Mouse (Mus musculus): ENCODE results near the gene Pinlyp. TPM values are rescaled to one million over a fixed set of nuclear protein-coding genes. Genes with fewer than 3 reads are reported as not detected.

The Pinlyp gene
- total and polyA plus RNA-seq, 3 experiments, result 6.1 to 17.3 (median 6.6) TPM

- H3K4me2 ChIP-seq (ENCODE audit: insufficient read depth, low read depth, poor library complexity, severe bottlenecking), result peak overlapping the region; percentile 80
- no peaks in the 10 kb centered on the region for H3K9me3 ChIP-seq (replicated peaks; ENCODE audit: low read length)
- H3K27me3 ChIP-seq (replicated peaks), result no peaks in the 10 kb centered on the region
- peak; percentile 88 for DNase-seq (ENCODE audit: extremely low read depth)
- H3K9ac ChIP-seq (ENCODE audit: insufficient read depth, low read depth), result peak overlapping the region; percentile 41; the same call in 1 of the 2 replicates
- H3K27ac ChIP-seq (ENCODE audit: insufficient read depth, low read depth), result peak overlapping the region; percentile 100
- peak overlapping the region; percentile 11 to 53 (median 37) for H3K4me3 ChIP-seq (replicated peaks in 1 of 3; ENCODE audit: low read depth in 2 of 3, low read length in 2 of 3, poor library complexity in 1 of 3)
- in situ Hi-C loops (cut with MboI; ENCODE audit: low pct_ligation_motif_present, low pct_unique_long_range_greater_than_20kb, low sequenced_read_pairs), result loop anchor here (5.0 kb wide), 1 partner anchor 33 kb away; the partner anchor contains the start of gene Irgq
- H3K4me1 ChIP-seq (ENCODE audit: control insufficient read depth in 1 of 2, insufficient read depth in 2 of 2), result peaks cover 41 to 93% of the 10 kb centered on the region in 2 experiments
- TF ChIP-seq BHLHE40 (IDR thresholded peaks at IDR 0.05; ENCODE audit: low read depth, low read length), result peak; percentile 23; the same call in 1 of the 2 replicates
- 0 out of 2 replicates have a peak, but pooled peaks have one; percentile 30 for TF ChIP-seq NELFE (IDR thresholded peaks at IDR 0.05; ENCODE audit: low read depth, low read length)
- peak; percentile 29; the same call in 1 of the 2 replicates for TF ChIP-seq ETS1 (conservative IDR thresholded peaks at IDR 0.05; ENCODE audit: low read depth, low read length)
- TF ChIP-seq MAZ (IDR thresholded peaks at IDR 0.05; ENCODE audit: low read depth, low read length), result 0 out of 2 replicates have a peak, but pooled peaks have one; percentile 47
- no peak for TF ChIP-seq CTCF (conservative IDR thresholded peaks at IDR 0.05 in 1 of 2, IDR thresholded peaks at IDR 0.05 in 1 of 2; ENCODE audit: low read depth in 2 of 2, low read length in 2 of 2)
- TF ChIP-seq ELF1 (IDR thresholded peaks at IDR 0.05; ENCODE audit: low read depth, low read length), result 0 out of 2 replicates have a peak, but pooled peaks have one; percentile 20
- TF ChIP-seq GABPA (IDR thresholded peaks at IDR 0.05; ENCODE audit: insufficient replicate concordance, low read depth, low read length), result no peak
- peak; percentile 73 for TF ChIP-seq UBTF (IDR thresholded peaks at IDR 0.05; ENCODE audit: low read depth, low read length)
- TF ChIP-seq RCOR1 (conservative IDR thresholded peaks at IDR 0.05; ENCODE audit: low read depth, low read length), result no peak
- TF ChIP-seq USF1 (IDR thresholded peaks at IDR 0.05; ENCODE audit: low read depth, low read length), result no peak
- no peak for TF ChIP-seq PAX5 (IDR thresholded peaks at IDR 0.05; ENCODE audit: low read length)
- TF ChIP-seq TCF12 (IDR thresholded peaks at IDR 0.05; ENCODE audit: low read depth, low read length), result peak; percentile 56; the same call in 1 of the 2 replicates
- no peak for TF ChIP-seq MAX (IDR thresholded peaks at IDR 0.05; ENCODE audit: low read length)
- peak; percentile 29; the same call in 1 of the 2 replicates for TF ChIP-seq NRF1 (IDR thresholded peaks at IDR 0.05; ENCODE audit: low read depth, low read length)
- TF ChIP-seq TBP (conservative IDR thresholded peaks at IDR 0.05; ENCODE audit: low read depth, low read length), result peak; percentile 42; the same call in 1 of the 2 replicates
- TF ChIP-seq IRF4 (IDR thresholded peaks at IDR 0.05; ENCODE audit: low read depth, low read length), result peak; percentile 49; the same call in 1 of the 2 replicates
- TF ChIP-seq JUND (conservative IDR thresholded peaks at IDR 0.05; ENCODE audit: low read depth, low read length), result no peak
- TF ChIP-seq POLR2A (IDR thresholded peaks at IDR 0.05; ENCODE audit: low read depth, low read length), result peak; percentile 49; the same call in 1 of the 2 replicates
- H3K79me2 ChIP-seq (replicated peaks; ENCODE audit: control insufficient read depth, extremely low read depth, insufficient read depth, poor library complexity, severe bottlenecking), result peaks cover 8% of the 10 kb centered on the region; the same call in 1 of the 2 replicates
- H3K36me3 ChIP-seq (replicated peaks in 1 of 2; ENCODE audit: control insufficient read depth in 1 of 2, insufficient read depth in 1 of 2, low read length in 1 of 2), result peaks cover 38 to 65% of the 10 kb centered on the region in 2 experiments
- dilution Hi-C loops (cut with MboI; ENCODE audit: extremely low pct_ligation_motif_present, extremely low pct_unique_long_range_greater_than_20kb, low sequenced_read_pairs), result no loop called here
Measured at GRCm38 (mm10) chr7:24565627-24566026, 19.7 kb upstream of the Pinlyp start.

GRCm38 (mm10) chr7:24564607-24565265, 18.8 kb upstream of the Pinlyp start:
- no peaks in the 10 kb centered on the region for H3K9me3 ChIP-seq (replicated peaks; ENCODE audit: low read length)
- H3K27ac ChIP-seq (ENCODE audit: insufficient read depth, low read depth), result peak overlapping the region; percentile 100
- DNase-seq (ENCODE audit: extremely low read depth), result peak; percentile 98
- H3K4me1 ChIP-seq (ENCODE audit: control insufficient read depth in 1 of 2, insufficient read depth in 2 of 2), result peaks cover 46 to 93% of the 10 kb centered on the region in 2 experiments
- dilution Hi-C loops (cut with MboI; ENCODE audit: extremely low pct_ligation_motif_present, extremely low pct_unique_long_range_greater_than_20kb, low sequenced_read_pairs), result no loop called here
- no peak overlapping the region for H3K4me3 ChIP-seq (replicated peaks in 1 of 3; ENCODE audit: low read depth in 2 of 3, low read length in 2 of 3, poor library complexity in 1 of 3)
- peaks cover 39 to 64% of the 10 kb centered on the region in 2 experiments for H3K36me3 ChIP-seq (replicated peaks in 1 of 2; ENCODE audit: control insufficient read depth in 1 of 2, insufficient read depth in 1 of 2, low read length in 1 of 2)
- peak overlapping the region; percentile 80 for H3K4me2 ChIP-seq (ENCODE audit: insufficient read depth, low read depth, poor library complexity, severe bottlenecking)
- peaks cover 13% of the 10 kb centered on the region; the same call in 1 of the 2 replicates for H3K79me2 ChIP-seq (replicated peaks; ENCODE audit: control insufficient read depth, extremely low read depth, insufficient read depth, poor library complexity, severe bottlenecking)
- in situ Hi-C loops (cut with MboI; ENCODE audit: low pct_ligation_motif_present, low pct_unique_long_range_greater_than_20kb, low sequenced_read_pairs), result loop anchor here (5.0 kb wide), 1 partner anchor 32 kb away; the partner anchor contains the start of gene Irgq
- no peaks in the 10 kb centered on the region for H3K27me3 ChIP-seq (replicated peaks)
- H3K9ac ChIP-seq (ENCODE audit: insufficient read depth, low read depth), result peak overlapping the region; percentile 21
- TF ChIP-seq NELFE (IDR thresholded peaks at IDR 0.05; ENCODE audit: low read depth, low read length), result no peak; the same call in 1 of the 2 replicates
- TF ChIP-seq MYC (IDR thresholded peaks at IDR 0.05; ENCODE audit: low read depth, low read length), result 0 out of 2 replicates have a peak, but pooled peaks have one; percentile 79
- TF ChIP-seq JUN (IDR thresholded peaks at IDR 0.05; ENCODE audit: insufficient read depth, low read depth, low read length), result peak; percentile 88
- peak; percentile 93 for TF ChIP-seq ETS1 (conservative IDR thresholded peaks at IDR 0.05; ENCODE audit: low read depth, low read length)
- no peak for TF ChIP-seq POLR2AphosphoS2 (IDR thresholded peaks at IDR 0.05; ENCODE audit: low read depth, low read length)
- peak; percentile 66 for TF ChIP-seq RAD21 (IDR thresholded peaks at IDR 0.05; ENCODE audit: low read depth, low read length)
- TF ChIP-seq MAX (IDR thresholded peaks at IDR 0.05; ENCODE audit: low read length), result peak; percentile 54
- peak; percentile 76 for TF ChIP-seq NRF1 (IDR thresholded peaks at IDR 0.05; ENCODE audit: low read depth, low read length)
- no peak for TF ChIP-seq SIN3A (IDR thresholded peaks at IDR 0.05; ENCODE audit: low read length)
- TF ChIP-seq MXI1 (IDR thresholded peaks at IDR 0.05; ENCODE audit: low read depth, low read length), result peak; percentile 32; the same call in 1 of the 2 replicates
- peak; percentile 13; the same call in 1 of the 2 replicates for TF ChIP-seq USF2 (conservative IDR thresholded peaks at IDR 0.05; ENCODE audit: low read depth, low read length)
- TF ChIP-seq SMC3 (IDR thresholded peaks at IDR 0.05; ENCODE audit: low read depth, low read length), result peak; percentile 81
- TF ChIP-seq BHLHE40 (IDR thresholded peaks at IDR 0.05; ENCODE audit: low read depth, low read length), result peak; percentile 67
- TF ChIP-seq TBP (conservative IDR thresholded peaks at IDR 0.05; ENCODE audit: low read depth, low read length), result peak; percentile 26; the same call in 1 of the 2 replicates
- no peak for TF ChIP-seq ZC3H11A (IDR thresholded peaks at IDR 0.05; ENCODE audit: low read depth, low read length)
- peak; percentile 85 to 88 for TF ChIP-seq CTCF (conservative IDR thresholded peaks at IDR 0.05 in 1 of 2, IDR thresholded peaks at IDR 0.05 in 1 of 2; ENCODE audit: low read depth in 2 of 2, low read length in 2 of 2)
- TF ChIP-seq MEF2A (IDR thresholded peaks at IDR 0.05; ENCODE audit: borderline replicate concordance, low read depth, low read length), result peak; percentile 80
- TF ChIP-seq USF1 (IDR thresholded peaks at IDR 0.05; ENCODE audit: low read depth, low read length), result no peak

All from CH12.LX (cell line).